Mouse (Mus musculus) adrenal gland, adult (tissue): ENCODE data around the gene Ankrd37.

Experiments used
- DNase-seq, 2 experiments: peaks; one replicate each; pipeline ENCODE4 v3.0.0; 2022 to 2023; ENCODE audit warnings: low spot score in 1 of 2; ENCODE audit not compliant: inconsistent age in 2 of 2

Gene Ankrd37

DNA sequence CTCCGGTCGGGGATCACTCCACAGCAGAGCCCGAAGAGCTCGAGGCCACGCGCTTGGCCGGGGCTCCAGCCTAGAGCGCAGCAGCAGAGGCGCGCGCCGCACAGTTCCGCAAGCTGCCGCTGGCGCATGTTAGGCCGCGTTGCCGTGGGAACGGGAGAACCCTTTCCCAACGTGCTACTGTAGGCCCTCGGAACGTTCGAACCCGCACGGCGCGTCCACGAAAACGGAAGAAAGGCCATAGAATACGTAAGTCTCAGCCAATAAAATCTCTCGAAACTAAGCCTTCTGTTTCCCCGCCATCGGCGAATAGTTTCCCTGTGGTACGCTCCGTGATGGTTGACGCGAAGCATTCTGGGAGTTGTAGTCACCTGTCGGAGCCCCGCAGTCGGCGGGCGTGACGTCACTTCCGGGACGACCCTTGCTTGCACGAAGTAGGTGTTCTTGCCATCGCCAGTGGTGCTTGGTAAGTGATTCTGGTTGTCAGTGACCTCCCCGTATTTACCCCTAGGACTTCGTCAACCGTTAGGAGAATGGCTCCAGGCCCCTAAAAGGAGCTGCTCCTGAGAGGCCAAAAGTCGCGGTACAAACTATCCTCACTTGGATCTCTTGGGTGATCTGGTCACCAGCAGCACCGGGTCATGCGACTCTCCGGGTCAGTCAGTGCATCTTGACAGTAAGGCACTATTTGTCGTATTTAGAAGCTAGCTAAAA is 30.2 kb downstream of the Ankrd37 start, which contains the start of the genes 1700029J07Rik and Ufsp2:
Gene 1700029J07Rik (minus strand): TSS at position 127 of the 711 bp plus-strand sequence.
Gene Ufsp2 (plus strand): TSS at position 403 of the 711 bp plus-strand sequence.
- DNase-seq: peak; percentile 97 to 99

DNA sequence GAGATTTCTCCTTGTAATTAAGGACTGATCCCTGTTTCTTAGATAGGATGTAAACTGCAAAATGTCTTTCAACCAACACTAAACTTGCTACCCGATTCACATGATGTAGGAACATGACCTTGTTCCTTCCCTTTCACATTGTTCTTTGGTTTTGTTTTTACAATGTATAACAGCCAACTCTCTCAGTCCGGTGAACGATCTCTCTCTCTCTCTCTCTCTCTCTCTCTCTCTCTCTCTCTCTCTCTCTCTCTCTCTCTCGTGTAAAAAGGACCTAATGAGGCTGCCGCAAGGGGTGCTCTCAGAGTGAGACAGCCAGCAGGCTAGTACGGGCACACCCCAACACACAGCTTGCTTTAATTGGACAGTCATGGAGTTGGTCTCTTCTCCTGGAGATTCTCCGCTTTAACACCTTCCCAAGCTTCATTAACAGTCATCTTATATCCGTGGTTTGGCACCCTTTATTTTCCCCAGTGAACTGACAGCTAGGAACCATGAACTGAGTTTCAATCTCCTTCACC is 31.5 kb downstream of the Ankrd37 start:
- no peak for DNase-seq

DNA sequence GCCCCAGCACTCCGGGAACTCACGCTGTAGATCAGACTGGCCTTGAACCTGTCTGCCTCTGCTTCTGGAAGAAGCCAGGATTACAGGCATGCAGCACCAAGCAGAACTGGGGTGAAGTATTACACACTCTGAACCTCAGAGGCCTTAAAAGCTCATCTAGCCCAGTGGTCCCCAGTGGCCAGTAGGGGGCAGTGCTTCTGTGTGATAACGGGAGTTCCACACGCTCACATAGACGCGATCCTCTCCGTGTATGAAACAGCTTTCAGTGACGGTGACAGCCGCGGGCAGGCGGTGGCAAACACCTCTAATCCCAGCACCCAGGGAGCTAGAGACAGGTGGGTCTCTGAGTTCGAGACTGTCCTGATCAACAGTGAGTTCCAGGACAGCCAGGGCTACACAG is 34.6 kb downstream of the Ankrd37 start:
- no peak for DNase-seq

DNA sequence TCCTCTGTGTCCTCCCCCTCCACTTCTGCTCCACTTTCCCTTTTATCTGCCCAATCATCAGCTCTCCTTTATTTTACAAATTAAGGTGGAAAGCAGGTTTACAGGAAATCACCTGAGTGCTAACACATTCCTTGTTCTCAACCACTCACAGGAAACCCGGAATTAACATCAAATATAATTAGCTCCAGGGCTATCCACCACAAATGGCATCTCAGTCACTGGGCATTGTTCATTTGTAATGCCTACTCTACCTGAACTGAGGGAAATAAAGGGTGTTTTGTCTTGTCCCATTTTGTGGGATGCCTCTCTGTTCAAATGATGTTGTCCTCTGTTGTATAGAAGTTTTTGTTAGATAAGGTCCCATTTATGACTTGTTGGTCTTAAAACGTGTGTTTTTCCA is 54.9 kb downstream of the Ankrd37 start:
- no peak for DNase-seq
